Mouse (Mus musculus) hindbrain, embryonic 14.5 days (tissue): ENCODE measurements around the gene Gm36176. TPM values are rescaled to one million over a fixed set of nuclear protein-coding genes. Genes with fewer than 3 reads are reported as not detected.

Experiments used
- polyA plus RNA-seq: library from polyadenylated mRNA; unstranded; fragments of >200 nt; fragmentation: Nextera tagmentation; extraction: Ambion mirVana; gene quantifications from 2 replicates; pipeline ENCODE4 v1.2.1, GENCODE M21; 2014

Gm36176 gene
- polyA plus RNA-seq, 1 experiment from 2014 or later = not detected

Other genes with a start within 250 kb of the Gm36176 start
- gene Sumo3, start 240.7 kb upstream of the Gm36176 start, polyA plus RNA-seq = 235 and 260 TPM in 2 replicates
- 3.8 and 5.1 TPM in 2 replicates for gene Gm49325, start 240.6 kb upstream of the Gm36176 start, polyA plus RNA-seq
- gene Ube2g2, start 224.5 kb upstream of the Gm36176 start, polyA plus RNA-seq = 54.1 and 54.7 TPM in 2 replicates
- 0.94 and 1.2 TPM in 2 replicates for gene Tspear, start 160.2 kb upstream of the Gm36176 start, polyA plus RNA-seq
- not detected in 2 replicates for gene Gm19402, start 156.0 kb upstream of the Gm36176 start, polyA plus RNA-seq
- not detected in 2 replicates for gene Gm9508, start 149.6 kb upstream of the Gm36176 start, polyA plus RNA-seq
- gene Gm10272, start 140.2 kb upstream of the Gm36176 start, polyA plus RNA-seq = not detected in 2 replicates
- gene Gm10024, start 135.3 kb upstream of the Gm36176 start, polyA plus RNA-seq = not detected in 2 replicates
- gene Gm10142, start 131.0 kb upstream of the Gm36176 start, polyA plus RNA-seq = not detected in 2 replicates
- gene Krtap12-1, start 126.2 kb upstream of the Gm36176 start, polyA plus RNA-seq = not detected in 2 replicates
- gene Gm10100, start 120.3 kb upstream of the Gm36176 start, polyA plus RNA-seq = not detected in 2 replicates
- not detected in 2 replicates for gene Gm18596, start 104.2 kb upstream of the Gm36176 start, polyA plus RNA-seq
- not detected in 2 replicates for gene Gm9736, start 95.4 kb upstream of the Gm36176 start, polyA plus RNA-seq
- not detected in 2 replicates for gene Gm3233, start 87.1 kb upstream of the Gm36176 start, polyA plus RNA-seq
- gene Gm3238, start 75.5 kb upstream of the Gm36176 start, polyA plus RNA-seq = not detected in 2 replicates
- not detected in 2 replicates for gene Gm7138, start 69.9 kb upstream of the Gm36176 start, polyA plus RNA-seq
- not detected in 2 replicates for gene Gm3250, start 64.3 kb upstream of the Gm36176 start, polyA plus RNA-seq
- not detected in 2 replicates for gene Gm7137, start 58.6 kb upstream of the Gm36176 start, polyA plus RNA-seq
- not detected in 2 replicates for gene Gm9639, start 51.7 kb upstream of the Gm36176 start, polyA plus RNA-seq
- gene Gm19668, start 47.7 kb upstream of the Gm36176 start, polyA plus RNA-seq = not detected in 2 replicates
- not detected in 2 replicates for gene Gm9507, start 35.0 kb upstream of the Gm36176 start, polyA plus RNA-seq
- not detected in 2 replicates for gene Gm2696, start 32.1 kb upstream of the Gm36176 start, polyA plus RNA-seq
- gene Krtap10-4, start 19.7 kb upstream of the Gm36176 start, polyA plus RNA-seq = not detected in 2 replicates
- gene Krtap10-10, start 10.9 kb upstream of the Gm36176 start, polyA plus RNA-seq = not detected in 2 replicates
- gene Gm10318, start 6.1 kb downstream of the Gm36176 start, polyA plus RNA-seq = not detected in 2 replicates
- gene Gm3285, start 15.2 kb downstream of the Gm36176 start, polyA plus RNA-seq = not detected in 2 replicates
- gene Lrrc3, start 55.7 kb downstream of the Gm36176 start, polyA plus RNA-seq = 19.6 and 20.3 TPM in 2 replicates
- gene Trpm2, start 123.8 kb downstream of the Gm36176 start, polyA plus RNA-seq = 6.3 and 6.4 TPM in 2 replicates
- 46.9 and 48.1 TPM in 2 replicates for gene 1810043G02Rik, start 131.7 kb downstream of the Gm36176 start, polyA plus RNA-seq
- 93.5 and 98.2 TPM in 2 replicates for gene Pfkl, start 163.3 kb downstream of the Gm36176 start, polyA plus RNA-seq
- not detected in 2 replicates for gene Dnmt3l, start 195.1 kb downstream of the Gm36176 start, polyA plus RNA-seq
- 0.09 and 0.15 TPM in 2 replicates for gene Aire, start 196.8 kb downstream of the Gm36176 start, polyA plus RNA-seq
- gene Icosl, start 222.5 kb downstream of the Gm36176 start, polyA plus RNA-seq = 0.79 and 1.1 TPM in 2 replicates